9 mouse cellular contexts compared by ENCODE assay signal in the genomic region with DNA sequence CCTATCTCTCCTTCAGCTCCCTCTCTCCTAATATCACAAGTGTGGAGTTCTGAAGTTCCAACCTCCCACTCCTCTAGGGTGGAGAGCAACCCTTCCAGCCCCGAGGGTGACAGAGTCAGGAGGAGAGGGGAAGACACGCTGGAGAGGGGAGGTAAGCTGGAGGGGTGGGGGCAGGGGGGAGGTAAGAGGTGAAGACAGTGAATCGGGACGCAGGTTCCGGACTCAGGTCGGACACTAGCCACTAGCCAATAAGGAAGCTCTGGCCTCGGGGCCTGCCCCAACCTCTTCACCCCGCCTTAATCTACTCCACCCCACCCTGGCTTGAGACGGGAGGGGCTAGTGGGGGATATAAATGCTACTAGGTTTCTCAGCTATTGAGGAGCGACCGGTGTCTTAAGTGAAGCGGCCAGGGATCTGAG. TPM values are rescaled to one million over a fixed set of nuclear protein-coding genes. Genes with fewer than 3 reads are reported as not detected.
A peak's percentile ranks its signal among the peaks of the same experiment; 100 is the strongest.
DNase-seq lines count a peak whose midpoint lies in the region; ATAC-seq lines count a peak whose summit lies in the region.
"Had no signal": no experiment of that assay in that cellular context is flagged by ENCODE, and none has a peak within 500 bp of the region (broad histone marks: within the 10 kb centered on the region; RNA-seq: fewer than 3 reads in every experiment).

No protein-coding gene starts in this region.

- H3K4me1 ChIP-seq in lung, embryonic 16.5 days (replicated peaks; ENCODE audit: control insufficient read depth, insufficient read depth, low read length), result peaks cover 30% of the 10 kb centered on the region
- peaks cover 17% of the 10 kb centered on the region for H3K4me1 ChIP-seq in forebrain, embryonic 11.5 days (replicated peaks; ENCODE audit: control insufficient read depth, insufficient read depth, low read length)
- peaks cover 70% of the 10 kb centered on the region for H3K4me1 ChIP-seq in limb, embryonic 10.5 days
- H3K4me1 ChIP-seq in neural tube, embryonic 15.5 days, result peaks cover 34% of the 10 kb centered on the region

- H3K9me3 ChIP-seq in lung, embryonic 16.5 days (ENCODE audit: control insufficient read depth, low read length), result no peaks in the 10 kb centered on the region
- no peaks in the 10 kb centered on the region for H3K9me3 ChIP-seq in forebrain, embryonic 11.5 days (ENCODE audit: control insufficient read depth, low read length)
- peaks cover 3% of the 10 kb centered on the region; the same call in 1 of the 2 replicates for H3K9me3 ChIP-seq in limb, embryonic 10.5 days (replicated peaks)
- no peaks in the 10 kb centered on the region for H3K9me3 ChIP-seq in neural tube, embryonic 15.5 days (replicated peaks)

- DNase-seq in lung, postnatal 10 days, result no peak
- no peak for DNase-seq in forebrain, embryonic 11.5 days (ENCODE audit: low spot score)
- DNase-seq in limb, embryonic 10.5 days (ENCODE audit: low spot score), result no peak
- DNase-seq in right cerebral cortex, postnatal 36 days (ENCODE audit: low spot score in 2 of 2), result no peak
- DNase-seq in thymus, adult 18-20 months, result no peak
- DNase-seq in thymus, postnatal 25 days, result no peak
- DNase-seq: thymus, postnatal 14 days had no signal

- WGBS in lung, embryonic 16.5 days, result 1% methylated on average over 12 of the region's 12 CpGs
- 0% methylated on average over 12 of the region's 12 CpGs for WGBS in forebrain, embryonic 11.5 days
- under 1% methylated on average over 12 of the region's 12 CpGs for WGBS in limb, embryonic 10.5 days
- WGBS in neural tube, embryonic 15.5 days, result under 1% methylated on average over 12 of the region's 12 CpGs

- no peak overlapping the region; the same call in 1 of the 2 replicates for H3K27ac ChIP-seq in lung, embryonic 16.5 days (ENCODE audit: low read length)
- H3K27ac ChIP-seq in forebrain, embryonic 11.5 days (ENCODE audit: low read depth, low read length), result no peak overlapping the region
- 0 out of 2 replicates have a peak overlapping the region, but pooled peaks have one; percentile 36 for H3K27ac ChIP-seq in limb, embryonic 10.5 days
- no peak overlapping the region for H3K27ac ChIP-seq in neural tube, embryonic 15.5 days (replicated peaks)

- peak overlapping the region; percentile 66 for H3K9ac ChIP-seq in lung, embryonic 16.5 days (ENCODE audit: low read length)
- H3K9ac ChIP-seq in forebrain, embryonic 11.5 days (ENCODE audit: low read length), result peak overlapping the region; percentile 20; the same call in 1 of the 2 replicates
- peak overlapping the region; percentile 43; the same call in 1 of the 2 replicates for H3K9ac ChIP-seq in neural tube, embryonic 15.5 days (replicated peaks)

- H3K27me3 ChIP-seq in lung, embryonic 16.5 days (ENCODE audit: control insufficient read depth, insufficient read depth, low read depth, low read length), result peaks cover 86% of the 10 kb centered on the region
- H3K27me3 ChIP-seq in forebrain, embryonic 11.5 days (ENCODE audit: control insufficient read depth, insufficient read depth, low read length), result peaks cover 89% of the 10 kb centered on the region
- H3K27me3 ChIP-seq in limb, embryonic 10.5 days (ENCODE audit: low read depth, poor library complexity, severe bottlenecking), result peaks cover 100% of the 10 kb centered on the region
- H3K27me3 ChIP-seq in neural tube, embryonic 15.5 days (replicated peaks), result peaks cover 89% of the 10 kb centered on the region

- H3K4me2 ChIP-seq in lung, embryonic 16.5 days (ENCODE audit: low read depth, low read length), result peak overlapping the region; percentile 63
- peak overlapping the region; percentile 85 for H3K4me2 ChIP-seq in forebrain, embryonic 11.5 days (ENCODE audit: low read depth, low read length, severe bottlenecking)
- peak overlapping the region; percentile 92 for H3K4me2 ChIP-seq in neural tube, embryonic 15.5 days

- ATAC-seq in lung, embryonic 16.5 days (ENCODE audit: low read depth), result peak; percentile 49
- peak; percentile 19; the same call in 1 of the 2 replicates for ATAC-seq in forebrain, embryonic 11.5 days (replicated peaks; ENCODE audit: low FRiP score)
- ATAC-seq in neural tube, embryonic 15.5 days (ENCODE audit: low FRiP score), result peak; percentile 27; the same call in 1 of the 2 replicates

- peak overlapping the region; percentile 60 for H3K4me3 ChIP-seq in lung, embryonic 16.5 days (ENCODE audit: low read length)
- peak overlapping the region; percentile 38 for H3K4me3 ChIP-seq in forebrain, embryonic 11.5 days (ENCODE audit: low read depth, low read length)
- H3K4me3 ChIP-seq in limb, embryonic 10.5 days, result peak overlapping the region; percentile 57
- peak overlapping the region; percentile 44 for H3K4me3 ChIP-seq in neural tube, embryonic 15.5 days (replicated peaks)

- no peaks in the 10 kb centered on the region for H3K36me3 ChIP-seq in lung, embryonic 16.5 days (ENCODE audit: control insufficient read depth, insufficient read depth, low read length)
- H3K36me3 ChIP-seq in forebrain, embryonic 11.5 days (ENCODE audit: control insufficient read depth, insufficient read depth, low read length), result no peaks in the 10 kb centered on the region
- no peaks in the 10 kb centered on the region for H3K36me3 ChIP-seq in limb, embryonic 10.5 days
- no peaks in the 10 kb centered on the region for H3K36me3 ChIP-seq in neural tube, embryonic 15.5 days

RNA-seq across cellular contexts. Expression of a gene that starts 10.9 kb away (rescaled TPM):
- 2.3 and 2.5 TPM in 2 replicates for polyA plus RNA-seq in lung, embryonic 16.5 days (2015; fragmentation: Nextera tagmentation; extraction: Ambion mirVana)
- 0.08 and 0.33 TPM in 2 replicates for polyA plus RNA-seq in forebrain, embryonic 11.5 days (2014; fragmentation: Nextera tagmentation; extraction: Ambion mirVana)
- polyA plus RNA-seq in limb, embryonic 10.5 days (2016; fragmentation: Nextera tagmentation; extraction: Ambion mirVana), result 0.30 and 0.40 TPM in 2 replicates
- 1.6 and 2.0 TPM in 2 replicates for polyA plus RNA-seq in neural tube, embryonic 15.5 days (2015; fragmentation: Nextera tagmentation; extraction: Ambion mirVana)
